Mouse (Mus musculus): ENCODE results near the gene Kndc1. TPM values are rescaled to one million over a fixed set of nuclear protein-coding genes. Genes with fewer than 3 reads are reported as not detected.
A peak's percentile ranks its signal among the peaks of the same experiment; 100 is the strongest.

Kndc1 gene
- polyA plus RNA-seq, 1 experiment from 2014 or later = 0.31 TPM

GRCm38 (mm10) chr7:139944291-139945240 lies 50.1 kb downstream of the Kndc1 start:
- Histone ChIP-seq H3K9me3 (replicated peaks) (no peaks in the 10 kb centered on the region), H3K27ac (replicated peaks) (no peak overlapping the region), H3K36me3 (no peaks in the 10 kb centered on the region), H3K4me1 (peaks cover 15% of the 10 kb centered on the region), H3K4me3 (peak overlapping the region; percentile 45), H3K27me3 (ENCODE audit: low read depth, poor library complexity, severe bottlenecking) (peaks cover 100% of the 10 kb centered on the region)
- DNase-seq (ENCODE audit: low spot score) = peak; percentile 44
- 3% methylated on average over 68 of the region's 68 CpGs for WGBS

- H3K36me3 ChIP-seq = no peaks in the 10 kb centered on the region
- H3K27ac ChIP-seq (replicated peaks) = no peak overlapping the region
- WGBS = 13% methylated on average over 5 of the region's 5 CpGs
- no peaks in the 10 kb centered on the region for H3K9me3 ChIP-seq (replicated peaks)
- H3K4me1 ChIP-seq = peaks cover 24% of the 10 kb centered on the region
- no peak for DNase-seq (ENCODE audit: low spot score)
- H3K27me3 ChIP-seq (ENCODE audit: low read depth, poor library complexity, severe bottlenecking) = peaks cover 100% of the 10 kb centered on the region
- no peak overlapping the region for H3K4me3 ChIP-seq
These were observed 51.0 kb downstream of the Kndc1 start for GRCm38 (mm10) chr7:139945516-139945915.

DNA sequence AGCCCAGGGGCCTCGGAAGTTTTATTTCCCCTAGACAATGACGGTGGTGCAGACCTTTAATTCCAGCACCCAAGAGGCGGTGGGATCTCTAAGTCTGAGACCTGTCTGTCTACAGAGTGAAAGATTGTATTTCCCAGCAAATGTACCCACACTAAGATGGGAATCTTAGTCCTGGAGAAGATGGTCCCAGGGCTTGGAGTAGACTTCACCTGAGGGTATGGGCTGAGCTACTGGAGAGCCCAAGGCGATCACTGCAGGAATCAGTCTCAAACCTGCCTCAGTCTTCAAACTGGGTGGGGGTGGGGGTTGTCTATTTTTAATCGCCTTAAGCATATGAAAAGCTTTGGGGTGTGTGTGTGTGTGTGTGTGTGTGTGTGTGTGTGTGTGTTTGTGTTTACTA lies 51.5 kb downstream of the Kndc1 start:
- Histone ChIP-seq H3K36me3 (no peaks in the 10 kb centered on the region), H3K4me1 (peaks cover 29% of the 10 kb centered on the region), H3K9me3 (replicated peaks) (no peaks in the 10 kb centered on the region), H3K4me3 (no peak overlapping the region), H3K27ac (replicated peaks) (no peak overlapping the region), H3K27me3 (ENCODE audit: low read depth, poor library complexity, severe bottlenecking) (peaks cover 100% of the 10 kb centered on the region)
- WGBS = 26% methylated on average over 5 of the region's 5 CpGs
- DNase-seq (ENCODE audit: low spot score) = no peak

GRCm38 (mm10) chr7:139949893-139950282 lies 55.4 kb downstream of the Kndc1 start:
- peaks cover 31% of the 10 kb centered on the region for H3K4me1 ChIP-seq
- no peaks in the 10 kb centered on the region for H3K36me3 ChIP-seq
- peak overlapping the region; percentile 39; the same call in 1 of the 2 replicates for H3K27ac ChIP-seq (replicated peaks)
- H3K4me3 ChIP-seq = peak overlapping the region; percentile 62
- peak; percentile 68 for DNase-seq (ENCODE audit: low spot score)
- H3K27me3 ChIP-seq (ENCODE audit: low read depth, poor library complexity, severe bottlenecking) = peaks cover 86% of the 10 kb centered on the region
- under 1% methylated on average over 15 of the region's 15 CpGs for WGBS
- H3K9me3 ChIP-seq (replicated peaks) = no peaks in the 10 kb centered on the region

DNA sequence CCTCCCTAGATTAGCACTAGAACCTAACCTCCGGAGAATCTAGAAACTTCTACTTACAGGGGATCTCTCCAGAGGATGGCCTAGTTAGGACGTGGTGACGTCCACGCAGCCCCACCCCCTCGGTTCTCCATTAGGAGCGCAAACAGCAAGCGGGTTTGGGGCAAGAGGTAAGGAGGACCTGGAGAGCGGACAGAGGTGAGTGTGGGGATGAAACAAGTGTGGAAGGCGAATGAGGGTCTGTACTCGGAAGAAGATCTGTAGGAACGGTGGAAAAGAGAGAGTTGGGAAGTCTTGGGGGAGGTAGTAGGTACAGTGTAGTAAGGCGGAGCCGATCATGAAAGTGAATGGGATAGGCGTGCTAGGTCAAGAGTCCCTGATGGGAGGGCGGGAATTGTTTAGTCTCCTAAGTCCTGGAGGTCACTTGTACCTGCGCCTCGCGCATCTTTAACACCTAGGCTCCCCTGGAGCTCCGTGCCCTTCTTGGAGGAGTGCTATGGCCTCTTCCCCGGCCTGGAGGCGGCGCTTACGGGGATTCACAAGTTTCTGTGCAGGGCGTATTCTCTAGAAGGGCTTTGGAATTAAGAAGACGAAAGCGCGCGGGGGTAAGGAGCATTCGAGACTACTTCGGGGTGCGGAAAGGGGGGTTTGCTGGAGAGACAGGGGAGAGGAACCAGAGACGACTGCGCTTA lies 55.9 kb downstream of the Kndc1 start:
- Histone ChIP-seq H3K27me3 (ENCODE audit: low read depth, poor library complexity, severe bottlenecking) (peaks cover 86% of the 10 kb centered on the region), H3K36me3 (no peaks in the 10 kb centered on the region), H3K9me3 (replicated peaks) (no peaks in the 10 kb centered on the region), H3K4me1 (peaks cover 31% of the 10 kb centered on the region), H3K27ac (replicated peaks) (peak overlapping the region; percentile 39; the same call in 1 of the 2 replicates), H3K4me3 (peak overlapping the region; percentile 62)
- 2% methylated on average over 33 of the region's 33 CpGs for WGBS
- peak; percentile 63 for DNase-seq (ENCODE audit: low spot score)

DNA sequence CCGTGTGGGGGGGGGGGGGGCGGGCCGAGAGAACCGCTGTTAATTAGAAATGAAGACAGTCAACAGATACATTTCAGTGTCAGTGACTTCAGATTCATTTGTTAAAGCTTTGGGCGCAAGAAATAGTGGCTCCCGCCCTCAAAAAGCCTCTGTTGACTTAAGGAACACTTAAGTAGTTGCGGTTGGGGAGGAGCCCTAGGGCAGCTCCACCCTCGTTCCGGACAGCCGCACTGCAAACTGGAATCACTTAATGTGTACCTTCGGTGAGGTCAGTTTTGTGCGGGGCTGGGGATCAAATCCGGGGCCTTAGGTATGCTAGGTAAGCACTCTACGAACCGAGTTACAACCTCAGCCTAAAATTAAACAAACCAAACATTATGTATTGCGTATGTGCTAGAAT lies 56.6 kb downstream of the Kndc1 start:
- H3K27me3 ChIP-seq (ENCODE audit: low read depth, poor library complexity, severe bottlenecking) = peaks cover 86% of the 10 kb centered on the region
- peak overlapping the region; percentile 39; the same call in 1 of the 2 replicates for H3K27ac ChIP-seq (replicated peaks)
- peaks cover 31% of the 10 kb centered on the region for H3K4me1 ChIP-seq
- 7% methylated on average over 16 of the region's 16 CpGs for WGBS
- peak; percentile 43 for DNase-seq (ENCODE audit: low spot score)
- H3K4me3 ChIP-seq = peak overlapping the region; percentile 62
- H3K36me3 ChIP-seq = no peaks in the 10 kb centered on the region
- H3K9me3 ChIP-seq (replicated peaks) = no peaks in the 10 kb centered on the region

- H3K4me3 ChIP-seq = no peak overlapping the region; the same call in 1 of the 2 replicates
- peaks cover 31% of the 10 kb centered on the region for H3K4me1 ChIP-seq
- H3K9me3 ChIP-seq (replicated peaks) = no peaks in the 10 kb centered on the region
- peak; percentile 53 for DNase-seq (ENCODE audit: low spot score)
- peaks cover 86% of the 10 kb centered on the region for H3K27me3 ChIP-seq (ENCODE audit: low read depth, poor library complexity, severe bottlenecking)
- 0 out of 2 replicates have a peak overlapping the region, but pooled peaks have one; percentile 3 for H3K27ac ChIP-seq (replicated peaks)
- whole genome bisulfite sequencing = 43% methylated on average over 6 of the region's 6 CpGs
- H3K36me3 ChIP-seq = no peaks in the 10 kb centered on the region
These were observed 57.6 kb downstream of the Kndc1 start for GRCm38 (mm10) chr7:139951991-139952633.

DNA sequence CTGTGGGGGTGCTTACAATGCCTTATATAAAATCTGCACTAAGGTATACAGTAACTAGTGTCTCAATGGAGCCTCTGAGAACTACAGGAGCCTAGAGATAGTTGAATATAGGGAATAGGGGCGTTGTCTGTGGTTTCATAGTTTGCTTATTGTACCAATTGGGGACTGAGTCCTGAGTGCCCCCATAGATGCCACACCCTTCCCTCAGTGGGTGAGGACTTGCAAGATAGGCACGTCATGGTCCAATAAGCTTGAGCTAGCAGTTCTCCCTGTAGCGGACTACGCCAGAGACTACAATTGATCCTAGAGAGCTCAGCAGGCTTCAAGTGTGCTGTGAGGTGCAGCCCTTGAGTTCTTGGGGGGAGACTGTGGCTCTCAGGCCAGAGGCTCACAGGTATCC lies 61.0 kb downstream of the Kndc1 start:
- Histone ChIP-seq H3K4me3 (no peak overlapping the region), H3K4me1 (peaks cover 26% of the 10 kb centered on the region), H3K27me3 (ENCODE audit: low read depth, poor library complexity, severe bottlenecking) (peaks cover 78% of the 10 kb centered on the region), H3K27ac (replicated peaks) (no peak overlapping the region), H3K36me3 (no peaks in the 10 kb centered on the region), H3K9me3 (replicated peaks) (no peaks in the 10 kb centered on the region)
- DNase-seq (ENCODE audit: low spot score) = no peak
- WGBS = 82% methylated on average over 4 of the region's 4 CpGs

- Histone ChIP-seq H3K4me1 (peaks cover 16% of the 10 kb centered on the region), H3K9me3 (replicated peaks) (no peaks in the 10 kb centered on the region), H3K36me3 (no peaks in the 10 kb centered on the region), H3K27me3 (ENCODE audit: low read depth, poor library complexity, severe bottlenecking) (peaks cover 79% of the 10 kb centered on the region), H3K27ac (replicated peaks) (no peak overlapping the region), H3K4me3 (no peak overlapping the region)
- DNase-seq (ENCODE audit: low spot score) = no peak
- 88% methylated on average over 3 of the region's 3 CpGs for WGBS
These were observed 62.2 kb downstream of the Kndc1 start for GRCm38 (mm10) chr7:139956658-139957057.

DNA sequence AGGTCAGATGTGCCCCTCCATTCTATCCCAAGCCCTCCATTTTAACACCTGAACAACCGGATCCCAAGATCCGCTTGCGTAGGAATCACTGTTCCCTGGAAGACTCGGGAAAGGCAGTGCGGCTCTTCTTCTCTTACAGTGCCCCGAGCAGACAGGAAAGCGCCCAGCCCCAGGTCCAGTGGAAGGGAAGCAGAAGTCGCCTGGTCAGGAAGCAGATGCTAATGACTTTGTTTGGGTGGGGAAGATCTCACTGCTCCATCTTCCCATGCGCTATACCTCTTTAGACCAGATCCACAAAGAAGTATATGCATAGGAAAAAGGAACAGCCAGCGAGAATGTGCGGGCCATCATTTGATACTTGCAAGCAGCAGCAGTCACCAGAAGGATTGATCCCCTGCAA lies 62.9 kb downstream of the Kndc1 start:
- WGBS = 60% methylated on average over 11 of the region's 11 CpGs
- no peak overlapping the region for H3K27ac ChIP-seq (replicated peaks)
- no peak for DNase-seq (ENCODE audit: low spot score)
- no peaks in the 10 kb centered on the region for H3K9me3 ChIP-seq (replicated peaks)
- no peaks in the 10 kb centered on the region for H3K36me3 ChIP-seq
- no peak overlapping the region for H3K4me3 ChIP-seq
- H3K27me3 ChIP-seq (ENCODE audit: low read depth, poor library complexity, severe bottlenecking) = peaks cover 76% of the 10 kb centered on the region
- H3K4me1 ChIP-seq = peaks cover 8% of the 10 kb centered on the region

- H3K27me3 ChIP-seq (ENCODE audit: low read depth, poor library complexity, severe bottlenecking) = peaks cover 73% of the 10 kb centered on the region
- H3K9me3 ChIP-seq (replicated peaks) = no peaks in the 10 kb centered on the region
- 38% methylated on average over 11 of the region's 11 CpGs for WGBS
- H3K4me3 ChIP-seq = no peak overlapping the region
- H3K36me3 ChIP-seq = no peaks in the 10 kb centered on the region
- H3K27ac ChIP-seq (replicated peaks) = no peak overlapping the region
- DNase-seq (ENCODE audit: low spot score) = no peak
- H3K4me1 ChIP-seq = peaks cover 6% of the 10 kb centered on the region
These were observed 63.5 kb downstream of the Kndc1 start for GRCm38 (mm10) chr7:139957958-139958357.

DNA sequence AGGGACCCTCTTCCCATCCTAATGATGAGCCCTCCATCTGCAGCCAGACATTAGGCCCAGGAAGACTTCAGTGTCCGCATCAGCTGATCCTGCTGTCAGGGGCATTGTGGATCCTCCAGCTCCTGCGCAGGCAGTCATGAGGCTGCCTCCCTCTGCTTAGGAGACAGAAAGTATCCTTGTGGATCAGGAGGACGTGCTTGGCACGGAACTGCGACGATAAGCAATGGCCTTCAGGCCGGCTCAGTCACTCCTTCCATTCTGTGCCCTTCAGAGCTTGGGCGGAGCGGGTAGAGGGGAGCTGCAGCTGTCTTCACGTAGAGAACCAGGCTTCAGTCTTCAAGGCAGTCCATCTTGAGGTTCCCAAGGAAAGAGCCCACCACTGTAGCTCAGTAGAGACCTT lies 66.6 kb downstream of the Kndc1 start:
- no peak overlapping the region for H3K27ac ChIP-seq (replicated peaks)
- H3K9me3 ChIP-seq (replicated peaks) = no peaks in the 10 kb centered on the region
- H3K36me3 ChIP-seq = no peaks in the 10 kb centered on the region
- peaks cover 67% of the 10 kb centered on the region for H3K27me3 ChIP-seq (ENCODE audit: low read depth, poor library complexity, severe bottlenecking)
- no peak for DNase-seq (ENCODE audit: low spot score)
- 89% methylated on average over 10 of the region's 10 CpGs for WGBS
- H3K4me1 ChIP-seq = peaks cover 6% of the 10 kb centered on the region
- no peak overlapping the region for H3K4me3 ChIP-seq
